Mouse (Mus musculus) intestine, embryonic 15.5 days (tissue): ENCODE measurements at regions not wholly inside any gene's neighbourhood (a gene's known extent, or its start where the extent isn't known, plus 50 kb on each side); places are given as distances from the start of the nearest gene placed in this dataset.

Source experiments
- ATAC-seq: fragments of 200-750 bp; cut with Nextera tagmentation; 2 replicates; pipeline ENCODE4 v1.8.0; 2017; ENCODE audit warnings: moderate TSS enrichment, moderate library complexity
- H3K27ac ChIP-seq: fragments of 300-500 bp; sonication (generic); 2 replicates; pipeline ENCODE4 v1.5.1; 2015; ENCODE audit warnings: mild to moderate bottlenecking, inconsistent platforms
- H3K27me3 ChIP-seq: fragments of 300-500 bp; sonication (generic); replicated peaks from 2 replicates; pipeline ENCODE4 v1.6.1; 2015; ENCODE audit warnings: inconsistent platforms
- H3K36me3 ChIP-seq: fragments of 300-500 bp; sonication (generic); 2 replicates; pipeline ENCODE4 v1.6.1; 2015; ENCODE audit warnings: inconsistent platforms
- H3K4me1 ChIP-seq: fragments of 300-500 bp; sonication (generic); replicated peaks from 2 replicates; pipeline ENCODE4 v1.6.1; 2015; ENCODE audit warnings: inconsistent platforms
- H3K4me2 ChIP-seq: fragments of 300-500 bp; sonication (generic); replicated peaks from 2 replicates; pipeline ENCODE4 v1.6.1; 2015; ENCODE audit warnings: mild to moderate bottlenecking, inconsistent platforms
- H3K4me3 ChIP-seq: fragments of 300-500 bp; sonication (generic); replicated peaks from 2 replicates; pipeline ENCODE4 v1.5.1; 2015; ENCODE audit warnings: inconsistent platforms
- H3K9ac ChIP-seq: fragments of 300-500 bp; sonication (generic); 2 replicates; pipeline ENCODE4 v1.6.1; 2015; ENCODE audit warnings: inconsistent platforms
- H3K9me3 ChIP-seq: fragments of 300-500 bp; sonication (generic); 2 replicates; pipeline ENCODE4 v1.6.1; 2016; ENCODE audit warnings: inconsistent platforms
- WGBS: fragments of 180-500 bp; shearing (Covaris S2); methylation state at CpG from one replicate; pipeline ENCODE4 v1.1.7; 2015; 5-methylcytosine and 5-hydroxymethylcytosine counted together

DNA sequence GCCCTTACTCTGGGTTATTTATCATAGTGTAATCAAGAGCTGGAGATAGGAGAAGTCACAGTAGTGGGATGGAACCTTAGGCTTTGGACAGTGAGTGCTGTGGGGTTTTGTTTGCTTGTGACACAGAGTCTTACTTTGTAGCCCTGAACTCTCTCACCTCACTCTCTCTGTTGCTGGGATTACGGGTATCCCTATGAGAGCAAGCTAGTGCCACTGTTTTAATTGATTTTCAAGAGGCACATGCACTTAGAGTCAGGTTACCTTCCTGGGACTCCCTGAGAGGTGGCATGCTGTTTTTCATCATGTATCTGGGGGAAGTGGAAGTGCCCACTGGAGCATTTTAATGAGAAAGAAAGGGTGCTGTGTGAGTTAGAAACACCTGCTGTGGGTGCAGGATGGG is 306.0 kb upstream of the Kazn start:
- Histone ChIP-seq H3K4me2 (no peak overlapping the region), H3K4me3 (no peak overlapping the region), H3K9me3 (no peaks in the 10 kb centered on the region), H3K27ac (no peak overlapping the region), H3K27me3 (no peaks in the 10 kb centered on the region), H3K9ac (no peak overlapping the region), H3K4me1 (no peaks in the 10 kb centered on the region), H3K36me3 (no peaks in the 10 kb centered on the region)
- no peak for ATAC-seq
- 50% methylated on average over 1 of the region's 1 CpGs for WGBS

DNA sequence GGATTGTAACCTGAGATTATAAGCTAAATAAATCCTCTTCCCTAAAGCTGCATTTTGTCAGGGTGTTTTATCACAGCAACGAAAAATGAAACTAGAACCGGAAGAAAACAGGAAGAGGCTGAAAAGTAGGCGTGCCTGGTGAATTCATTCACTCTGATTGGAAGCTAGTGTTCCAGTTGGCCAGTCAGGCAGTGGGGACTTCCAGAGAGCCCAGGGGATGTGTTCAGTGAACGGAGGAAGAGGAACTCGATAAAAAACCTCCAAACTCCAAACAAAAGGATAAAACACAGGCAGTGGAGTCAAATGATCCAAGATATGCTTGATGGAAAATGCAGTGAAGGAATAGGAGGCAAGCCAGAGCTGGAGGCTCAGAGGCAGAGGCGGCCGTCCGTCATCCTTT is 305.5 kb upstream of the Kazn start:
- Histone ChIP-seq H3K9me3 (no peaks in the 10 kb centered on the region), H3K27ac (no peak overlapping the region), H3K27me3 (no peaks in the 10 kb centered on the region), H3K4me2 (no peak overlapping the region), H3K9ac (no peak overlapping the region), H3K4me1 (no peaks in the 10 kb centered on the region), H3K36me3 (no peaks in the 10 kb centered on the region), H3K4me3 (no peak overlapping the region)
- no peak for ATAC-seq
- WGBS = 65% methylated on average over 8 of the region's 8 CpGs

DNA sequence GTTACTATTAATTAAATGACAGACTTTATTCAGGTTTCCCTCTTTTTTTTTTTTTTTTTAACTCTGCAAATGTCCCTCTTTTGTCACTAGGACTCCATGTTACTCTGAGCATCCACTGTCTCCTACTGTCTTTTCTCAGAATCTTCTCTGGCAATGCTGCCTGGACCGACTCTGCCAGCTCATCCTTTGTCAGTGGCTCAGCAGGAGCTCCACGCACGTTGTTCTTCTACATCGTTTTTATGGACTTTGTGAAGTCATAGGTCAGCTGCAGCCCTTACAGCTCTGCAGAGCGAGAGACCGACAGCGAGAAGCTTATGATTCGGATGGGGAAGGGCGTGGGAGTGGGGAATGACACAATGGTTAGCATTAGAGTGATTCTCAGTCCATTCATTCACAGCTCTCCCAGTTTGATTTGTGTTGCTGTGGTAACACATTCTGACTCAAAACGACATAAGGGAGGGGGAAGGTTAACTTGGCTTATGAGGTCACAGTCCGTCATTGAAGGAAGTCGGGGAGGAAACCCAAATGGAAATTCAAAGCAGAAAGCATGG is 300.1 kb upstream of the Kazn start:
- ATAC-seq = no peak
- H3K9me3 ChIP-seq = no peaks in the 10 kb centered on the region
- 72% methylated on average over 12 of the region's 12 CpGs for WGBS

DNA sequence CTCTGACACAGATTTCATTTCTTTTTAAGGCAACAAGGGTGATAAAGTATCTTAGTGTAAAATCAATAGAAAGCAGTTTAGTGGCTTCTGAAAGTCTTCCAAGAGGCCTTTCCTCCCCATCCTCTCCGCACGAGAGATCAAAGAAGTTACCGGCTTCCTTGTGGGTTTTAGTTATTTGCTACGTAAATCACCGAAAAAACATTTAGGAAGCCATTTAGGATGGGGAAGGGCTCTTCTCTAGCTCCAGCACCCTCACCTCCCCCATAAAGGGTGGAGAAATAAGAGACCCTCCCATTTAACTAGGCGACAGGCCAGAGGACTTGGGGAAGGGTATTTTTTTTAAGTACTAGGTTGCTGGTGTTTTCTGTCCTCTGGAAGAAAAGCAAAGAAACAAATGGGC is 287.9 kb upstream of the Kazn start:
- Histone ChIP-seq H3K4me2 (no peak overlapping the region), H3K9ac (no peak overlapping the region), H3K27ac (no peak overlapping the region), H3K9me3 (no peaks in the 10 kb centered on the region), H3K27me3 (no peaks in the 10 kb centered on the region), H3K4me1 (no peaks in the 10 kb centered on the region), H3K4me3 (no peak overlapping the region), H3K36me3 (no peaks in the 10 kb centered on the region)
- WGBS = 51% methylated on average over 6 of the region's 6 CpGs
- ATAC-seq = no peak

More for the DNA sequence above, 300.1 kb upstream of the Kazn start:
- Histone ChIP-seq H3K27me3 (no peaks in the 10 kb centered on the region), H3K4me2 (no peak overlapping the region), H3K9ac (no peak overlapping the region), H3K36me3 (no peaks in the 10 kb centered on the region), H3K4me3 (no peak overlapping the region), H3K27ac (no peak overlapping the region), H3K4me1 (no peaks in the 10 kb centered on the region)

DNA sequence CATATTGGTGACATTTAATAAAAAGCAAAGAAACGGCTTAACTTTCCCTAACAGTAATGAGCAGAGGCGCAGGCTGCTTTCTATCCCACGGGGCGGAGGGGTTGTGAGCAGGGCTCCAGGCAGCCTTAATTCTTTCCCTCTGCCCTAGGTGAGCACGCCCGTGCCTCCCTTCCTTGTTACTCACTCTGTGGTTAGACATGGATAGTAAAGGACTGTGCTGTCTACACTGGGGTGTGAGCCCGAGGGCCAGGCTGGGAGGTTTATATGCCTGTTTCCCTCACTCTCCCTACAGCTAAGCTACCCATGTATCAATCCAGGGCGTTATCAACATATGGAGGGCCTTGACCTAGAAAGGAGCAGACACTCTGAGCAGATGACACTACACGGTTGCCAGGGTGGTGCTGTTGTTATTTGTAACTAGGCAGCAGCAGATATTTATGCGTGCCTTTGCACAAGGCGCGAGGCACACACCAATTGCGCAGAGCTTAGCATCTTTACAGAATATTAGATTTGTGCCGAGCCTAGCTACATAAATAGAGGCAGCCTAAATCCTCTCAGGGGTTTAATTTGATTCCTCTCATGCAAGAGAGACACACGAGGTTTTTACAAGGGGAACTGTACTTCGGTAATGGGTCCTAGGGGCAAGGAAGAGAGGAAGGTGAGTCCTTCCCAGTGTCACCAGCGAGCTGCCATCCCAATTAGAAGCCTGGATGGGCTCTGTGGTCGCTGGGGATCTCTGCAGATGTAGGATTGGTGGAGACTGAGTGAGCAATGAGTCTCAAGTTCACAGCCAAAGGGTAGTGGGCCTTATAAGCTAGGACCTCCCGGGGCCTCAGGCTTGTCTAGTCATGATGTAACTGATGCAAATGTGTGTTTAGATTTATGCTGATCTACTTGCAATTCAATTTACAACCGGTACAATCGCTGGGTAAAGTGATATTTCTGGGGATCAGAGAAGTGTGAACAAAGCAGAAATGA is 278.6 kb upstream of the Kazn start:
- WGBS = 74% methylated on average over 21 of the region's 21 CpGs
- Histone ChIP-seq H3K27me3 (no peaks in the 10 kb centered on the region), H3K27ac (no peak overlapping the region), H3K36me3 (no peaks in the 10 kb centered on the region), H3K4me3 (no peak overlapping the region), H3K4me2 (no peak overlapping the region), H3K9me3 (no peaks in the 10 kb centered on the region), H3K4me1 (no peaks in the 10 kb centered on the region), H3K9ac (no peak overlapping the region)
- ATAC-seq = no peak

DNA sequence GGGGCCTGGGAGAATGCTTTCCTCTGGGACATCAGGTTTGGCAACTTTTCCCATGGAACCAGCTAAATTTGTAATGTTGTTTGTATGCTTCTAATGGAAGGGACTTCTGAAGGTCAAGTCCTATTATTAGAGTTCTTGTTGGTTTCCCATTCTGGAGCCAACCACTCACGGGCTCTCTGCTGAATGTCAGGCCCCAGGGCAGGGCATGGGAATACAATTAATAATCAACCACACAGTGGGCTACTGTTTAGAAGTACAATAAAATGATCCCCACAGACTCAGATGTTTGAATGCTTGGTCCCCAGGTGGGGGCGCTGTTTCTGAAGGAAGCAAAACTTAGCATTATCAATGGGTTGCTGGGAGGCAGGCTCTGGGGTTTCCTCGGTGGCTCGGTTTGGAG is 275.6 kb upstream of the Kazn start:
- 88% methylated on average over 4 of the region's 4 CpGs for WGBS
- H3K9ac ChIP-seq = no peak overlapping the region
- no peaks in the 10 kb centered on the region for H3K4me1 ChIP-seq
- ATAC-seq = no peak
- H3K4me3 ChIP-seq = no peak overlapping the region
- H3K27me3 ChIP-seq = no peaks in the 10 kb centered on the region
- H3K27ac ChIP-seq = no peak overlapping the region
- H3K4me2 ChIP-seq = no peak overlapping the region
- H3K36me3 ChIP-seq = no peaks in the 10 kb centered on the region
- H3K9me3 ChIP-seq = no peaks in the 10 kb centered on the region

DNA sequence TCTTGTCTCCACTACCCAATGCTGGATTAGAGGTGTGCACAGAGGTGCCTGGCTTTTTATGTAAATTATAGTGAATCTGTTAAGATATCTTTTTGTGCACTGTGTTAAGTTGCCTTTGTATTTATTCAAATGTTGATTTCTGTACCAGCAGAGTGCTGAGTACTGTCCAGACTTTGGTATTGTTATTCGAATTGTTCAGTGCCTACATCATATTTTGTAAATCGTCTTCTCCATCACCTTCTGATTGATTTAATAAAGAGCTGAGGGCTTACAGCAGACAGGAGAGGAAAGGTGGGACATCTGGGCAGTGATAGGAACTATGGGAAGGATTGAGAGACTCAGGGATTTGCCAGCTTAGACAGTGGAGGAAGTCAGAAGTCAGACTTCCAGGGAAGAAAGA is 270.2 kb upstream of the Kazn start:
- H3K27me3 ChIP-seq = no peaks in the 10 kb centered on the region
- no peaks in the 10 kb centered on the region for H3K4me1 ChIP-seq
- H3K27ac ChIP-seq = no peak overlapping the region
- no peaks in the 10 kb centered on the region for H3K9me3 ChIP-seq
- no peak for ATAC-seq
- WGBS = 92% methylated on average over 2 of the region's 2 CpGs
- no peak overlapping the region for H3K4me3 ChIP-seq
- no peak overlapping the region for H3K9ac ChIP-seq
- H3K36me3 ChIP-seq = no peaks in the 10 kb centered on the region
- no peak overlapping the region for H3K4me2 ChIP-seq

DNA sequence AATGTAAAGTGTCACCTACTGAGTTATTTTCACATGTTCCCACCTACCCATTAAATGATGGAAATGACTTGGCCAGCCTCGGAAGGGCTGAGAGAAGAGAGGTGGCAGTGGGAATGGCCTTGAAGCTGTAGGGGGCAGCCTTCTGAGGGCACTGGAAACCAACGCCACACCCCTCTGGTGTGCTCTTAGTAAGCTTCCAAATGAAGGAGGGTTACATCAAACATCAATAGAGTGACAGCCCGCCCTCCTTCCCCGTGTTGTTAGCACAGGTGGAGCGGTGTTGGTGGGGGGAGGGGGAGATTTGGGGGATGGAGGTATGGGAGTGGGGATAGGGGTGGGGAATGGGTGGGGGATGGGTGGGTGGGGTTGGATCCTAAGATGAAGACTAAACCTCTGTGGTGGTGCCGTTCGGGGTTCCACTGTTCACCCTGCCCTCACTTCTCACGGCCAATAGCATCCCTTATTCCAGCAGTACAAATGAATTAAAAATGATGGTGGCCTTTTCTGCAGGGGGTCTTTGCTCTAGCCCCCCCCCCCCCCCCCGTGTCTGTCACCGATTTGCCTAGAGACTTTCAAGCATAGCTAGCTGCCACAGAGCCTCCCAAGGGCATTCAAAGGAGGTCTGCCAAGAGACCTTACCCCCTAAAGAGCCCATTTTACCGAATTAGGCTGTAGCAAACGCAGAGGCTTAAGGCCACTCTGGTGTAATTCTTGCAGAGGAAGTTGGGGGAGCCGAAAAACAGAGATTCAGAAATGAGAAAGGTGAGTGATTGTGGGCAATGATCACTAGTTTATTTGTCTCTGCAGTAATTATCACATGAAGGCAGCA is 267.4 kb upstream of the Kazn start:
- no peaks in the 10 kb centered on the region for H3K9me3 ChIP-seq
- no peak overlapping the region for H3K9ac ChIP-seq
- H3K4me1 ChIP-seq = no peaks in the 10 kb centered on the region
- no peak overlapping the region for H3K27ac ChIP-seq
- no peak for ATAC-seq
- no peak overlapping the region for H3K4me2 ChIP-seq
- no peak overlapping the region for H3K4me3 ChIP-seq
- no peaks in the 10 kb centered on the region for H3K36me3 ChIP-seq
- 17% methylated on average over 13 of the region's 13 CpGs for WGBS
- no peaks in the 10 kb centered on the region for H3K27me3 ChIP-seq

DNA sequence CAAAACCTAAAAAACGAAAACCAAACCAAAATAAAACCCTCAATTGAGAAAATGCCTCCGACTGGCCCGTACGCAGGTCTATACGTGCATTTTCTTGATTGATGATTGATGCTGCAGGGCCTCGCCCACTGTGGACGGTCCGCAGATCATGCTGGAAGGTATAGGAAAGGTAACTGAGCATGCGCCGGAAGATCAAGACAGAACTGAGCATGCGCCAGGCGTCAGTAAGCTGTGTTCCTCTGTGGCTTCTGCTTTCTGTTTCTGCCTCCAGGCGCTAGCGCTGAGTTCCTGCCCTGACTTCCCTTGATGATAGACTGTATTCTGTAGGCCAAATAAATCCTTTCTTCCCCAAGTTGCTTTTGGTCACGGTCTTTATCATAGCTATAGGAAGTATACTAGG is 264.6 kb upstream of the Kazn start:
- WGBS = 89% methylated on average over 15 of the region's 15 CpGs

DNA sequence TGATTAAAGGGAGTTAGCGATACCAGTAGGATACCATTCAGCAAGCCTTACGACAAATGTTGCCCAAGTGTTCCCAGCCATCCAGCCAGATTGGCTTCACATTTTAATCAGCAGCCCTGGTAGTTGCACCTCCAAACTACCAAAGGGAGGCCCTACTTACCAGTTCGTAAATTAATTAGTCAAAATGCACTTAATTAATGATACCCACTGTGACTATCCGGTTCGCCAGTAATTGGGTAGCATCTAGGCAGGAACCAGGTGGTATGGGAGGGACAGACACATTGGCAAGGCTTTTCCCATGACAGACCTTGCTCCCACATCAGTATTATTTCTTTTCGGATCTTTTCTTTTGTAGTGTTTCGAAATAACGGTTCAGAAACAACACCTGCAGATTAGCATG is 262.0 kb upstream of the Kazn start:
- H3K9me3 ChIP-seq = no peaks in the 10 kb centered on the region
- H3K4me1 ChIP-seq = no peaks in the 10 kb centered on the region
- no peaks in the 10 kb centered on the region for H3K27me3 ChIP-seq
- WGBS = 77% methylated on average over 8 of the region's 8 CpGs
- no peak for ATAC-seq
- no peak overlapping the region for H3K4me3 ChIP-seq
- H3K4me2 ChIP-seq = no peak overlapping the region
- H3K36me3 ChIP-seq = no peaks in the 10 kb centered on the region
- no peak overlapping the region for H3K9ac ChIP-seq
- H3K27ac ChIP-seq = no peak overlapping the region

More for the DNA sequence above, 264.6 kb upstream of the Kazn start:
- Histone ChIP-seq H3K4me1 (no peaks in the 10 kb centered on the region), H3K4me3 (no peak overlapping the region), H3K4me2 (no peak overlapping the region), H3K9ac (no peak overlapping the region), H3K27ac (no peak overlapping the region), H3K9me3 (no peaks in the 10 kb centered on the region), H3K27me3 (no peaks in the 10 kb centered on the region), H3K36me3 (no peaks in the 10 kb centered on the region)
- ATAC-seq = no peak

DNA sequence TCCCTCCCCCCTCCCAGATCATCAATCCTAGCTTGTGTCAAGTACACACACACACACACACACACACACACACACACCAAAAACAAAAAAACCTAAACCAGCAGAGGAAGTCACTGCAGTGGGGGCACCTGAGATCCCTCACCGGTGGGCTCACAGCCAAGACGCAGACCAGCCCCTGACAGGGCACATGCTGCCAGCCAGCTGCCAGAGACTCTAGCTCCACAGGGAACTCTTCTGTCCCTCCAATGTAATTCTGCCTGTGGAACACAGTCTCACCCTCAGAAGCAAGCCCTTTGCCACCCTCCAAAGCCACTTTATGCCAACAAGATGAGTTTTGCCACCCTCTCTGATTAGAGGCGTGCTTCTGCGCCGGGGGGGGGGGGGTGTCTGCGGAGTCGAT is 261.3 kb upstream of the Kazn start:
- H3K9me3 ChIP-seq = no peaks in the 10 kb centered on the region
- H3K36me3 ChIP-seq = no peaks in the 10 kb centered on the region
- no peaks in the 10 kb centered on the region for H3K4me1 ChIP-seq
- no peak overlapping the region for H3K4me2 ChIP-seq
- no peak overlapping the region for H3K27ac ChIP-seq
- no peak for ATAC-seq
- no peak overlapping the region for H3K4me3 ChIP-seq
- 83% methylated on average over 7 of the region's 7 CpGs for WGBS
- H3K27me3 ChIP-seq = no peaks in the 10 kb centered on the region
- no peak overlapping the region for H3K9ac ChIP-seq

DNA sequence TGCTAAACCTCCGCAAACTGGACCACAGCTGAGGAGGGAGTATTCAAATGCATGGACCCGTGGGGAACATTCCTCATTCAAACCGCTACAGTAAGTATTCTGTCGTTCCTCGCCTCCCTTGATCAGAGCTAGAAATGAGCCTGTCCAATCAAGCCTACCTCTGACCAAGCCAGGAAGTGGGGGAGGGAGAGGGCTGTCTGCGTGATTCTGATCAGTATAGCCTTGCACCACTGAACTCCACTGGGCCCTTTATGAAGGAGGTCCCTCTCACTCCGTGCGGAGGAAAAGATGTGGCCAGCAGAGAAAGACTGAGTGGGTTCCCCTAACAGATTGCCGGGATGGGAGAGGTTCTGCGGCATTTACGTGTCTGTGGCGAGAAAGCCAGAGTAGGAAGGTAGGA is 257.4 kb upstream of the Kazn start:
- Histone ChIP-seq H3K27me3 (no peaks in the 10 kb centered on the region), H3K9me3 (no peaks in the 10 kb centered on the region), H3K4me2 (no peak overlapping the region), H3K36me3 (no peaks in the 10 kb centered on the region), H3K4me3 (no peak overlapping the region), H3K4me1 (no peaks in the 10 kb centered on the region), H3K27ac (no peak overlapping the region), H3K9ac (no peak overlapping the region)
- no peak for ATAC-seq
- WGBS = 50% methylated on average over 12 of the region's 12 CpGs
